Mouse (Mus musculus) heart, postnatal 10 days (tissue): ENCODE results near the gene Gpx3. TPM values are rescaled to one million over a fixed set of nuclear protein-coding genes. Genes with fewer than 3 reads are reported as not detected.
A peak's percentile ranks its signal among the peaks of the same experiment; 100 is the strongest.
"Not testable (repeated sequence)": the region's sequence is repeated elsewhere in the genome, so short reads cannot be mapped to it uniquely, and the experiment has no call there.

Source experiments
- DNase-seq, 2 experiments: peaks; one replicate each; pipeline ENCODE4 v3.0.0; 2021
- intact Hi-C: fragments of 180-260 bp; cut with DNase I; formaldehyde crosslinking; loops from one replicate; pipeline ENCODE4 v1.15.1; 2025
- total RNA-seq, 2 experiments: library from RNA; stranded (reverse); gene quantifications; 2 replicates each; pipeline ENCODE4 v1.2.3; 2021

Gpx3 gene
- total RNA-seq, 2 experiments from 2014 or later, result 102 to 159 TPM

DNA sequence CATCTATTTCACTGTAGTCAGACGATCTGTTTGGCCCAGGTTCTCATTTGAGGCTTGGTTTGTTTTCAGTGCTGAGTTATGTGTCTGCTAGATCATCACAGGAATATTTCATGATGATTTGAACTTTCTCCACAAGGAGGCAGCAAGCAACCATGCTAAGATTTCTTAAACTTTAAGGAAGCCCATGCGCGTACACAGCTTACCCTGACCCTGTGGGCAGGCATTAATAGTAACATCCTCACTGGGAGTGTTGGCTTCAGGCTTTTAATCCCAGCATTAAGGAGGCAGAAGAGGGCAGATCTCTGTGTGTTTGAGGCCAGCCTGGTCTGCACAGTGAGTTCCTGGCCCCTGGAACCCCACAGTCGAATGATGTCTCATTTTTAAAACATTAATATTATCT, 22.8 kb upstream of the Gpx3 start:
- peak; percentile 86 to 88 for DNase-seq
- intact Hi-C loops, result loop anchor here (1.0 to 5.0 kb wide), 3 partner anchors 48 to 153 kb away; partner anchors contain the start of gene Anxa6

DNA sequence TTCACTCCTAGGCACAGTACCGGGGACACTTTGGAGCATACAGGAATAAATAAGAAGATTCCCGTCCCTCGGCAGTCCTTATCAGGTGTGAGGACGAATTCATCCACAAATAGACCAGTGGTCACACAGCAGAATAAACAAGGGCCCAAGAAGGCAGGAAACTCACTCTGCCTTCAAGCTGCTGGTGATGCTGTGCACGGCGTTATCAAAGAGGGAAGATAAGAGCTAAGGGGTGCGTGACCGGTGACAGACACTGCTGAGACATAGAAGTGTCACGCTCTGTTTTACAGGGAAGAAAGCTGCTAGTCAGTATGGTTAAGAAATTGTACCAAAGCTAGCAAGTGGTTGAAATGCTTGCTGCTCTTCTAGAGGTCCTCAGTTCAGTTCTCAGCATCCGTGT, 22.3 kb upstream of the Gpx3 start:
- no peak for DNase-seq
- intact Hi-C loops, result loop anchor here (1.0 to 10.0 kb wide), 5 partner anchors 47 to 275 kb away; partner anchors contain the start of genes Anxa6 and Slc36a3

DNA sequence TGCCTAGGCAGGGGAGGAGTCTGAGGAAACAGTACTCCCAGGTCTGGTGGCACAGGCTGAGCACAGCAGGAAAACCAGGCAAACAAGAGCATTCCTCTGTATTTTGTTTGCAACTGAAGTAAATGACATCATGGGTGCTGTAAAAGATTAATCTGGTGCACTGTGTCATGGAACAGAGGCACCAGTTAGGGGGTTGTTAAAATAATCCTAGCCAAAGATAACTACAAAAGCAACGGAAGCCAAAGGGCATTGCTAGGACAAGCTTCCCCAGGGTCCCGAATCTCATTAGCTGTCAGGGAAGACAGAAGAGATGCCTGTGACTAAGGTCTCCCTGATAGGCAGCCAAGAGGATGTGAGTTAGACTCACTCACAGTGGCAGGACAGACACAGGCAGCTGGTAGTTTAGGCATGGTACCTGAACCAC, 21.2 kb upstream of the Gpx3 start:
- peak in 1 of 2 experiments; percentile 50 for DNase-seq
- intact Hi-C loops, result loop anchor here (5.0 to 10.0 kb wide), 2 partner anchors 206 to 274 kb away; partner anchors contain the start of gene Slc36a3

DNA sequence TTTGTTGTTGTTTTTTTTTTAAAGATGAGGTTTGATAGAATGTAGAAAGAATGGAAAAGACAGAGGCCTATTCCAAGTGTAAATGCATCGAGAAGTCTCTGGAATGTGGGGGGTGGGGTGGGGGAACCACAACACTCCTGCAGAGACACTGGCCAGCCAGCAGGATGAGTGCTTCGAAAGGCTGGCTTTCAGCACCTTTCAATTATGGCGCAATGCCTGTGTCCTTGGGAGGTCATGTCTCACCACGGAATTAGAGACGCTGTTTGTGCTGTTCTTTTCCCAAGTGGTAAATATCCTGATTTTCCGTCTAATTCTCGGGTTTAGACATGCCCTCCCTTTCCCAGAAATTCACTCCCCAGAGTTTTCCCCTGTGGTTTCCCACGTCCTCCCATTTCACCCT, 19.6 kb upstream of the Gpx3 start:
- peak; percentile 82 to 83 for DNase-seq
- intact Hi-C loops, result loop anchor here (5.0 to 10.0 kb wide), 2 partner anchors 205 to 272 kb away; partner anchors contain the start of gene Slc36a3

DNA sequence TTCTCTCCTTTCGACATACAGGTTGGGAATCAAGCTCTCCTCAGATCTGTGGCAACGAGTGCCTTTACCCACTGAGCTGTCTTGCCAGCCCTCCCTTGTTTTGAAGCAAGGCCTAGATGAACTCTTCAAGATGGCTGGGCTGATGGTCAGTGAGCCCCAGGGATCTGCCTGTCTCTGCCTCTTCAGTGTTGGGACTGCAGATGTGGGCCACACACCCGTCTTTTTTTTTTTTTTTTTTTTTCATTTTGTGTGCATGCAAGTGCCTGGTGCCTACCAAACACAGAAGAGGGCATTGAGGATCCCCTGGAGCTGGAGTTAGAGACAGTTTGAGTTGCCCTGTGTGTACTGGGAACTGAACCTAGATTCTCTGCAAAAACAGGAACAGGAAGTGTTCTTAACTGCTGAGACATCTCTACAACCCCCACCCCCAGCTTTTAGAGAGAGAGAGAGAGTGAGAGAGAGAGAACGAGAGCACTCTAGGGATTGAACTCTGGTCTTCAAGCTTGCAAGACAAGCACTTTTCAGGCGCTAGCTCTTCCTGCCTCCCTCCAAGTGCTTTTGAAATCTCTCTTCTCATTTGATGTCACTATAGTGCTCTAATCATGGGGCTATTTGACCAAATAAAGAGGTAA, 17.9 kb upstream of the Gpx3 start:
- DNase-seq, result no peak
- intact Hi-C loops, result loop anchor here (5.0 to 10.0 kb wide), 2 partner anchors 203 to 270 kb away; partner anchors contain the start of gene Slc36a3

DNA sequence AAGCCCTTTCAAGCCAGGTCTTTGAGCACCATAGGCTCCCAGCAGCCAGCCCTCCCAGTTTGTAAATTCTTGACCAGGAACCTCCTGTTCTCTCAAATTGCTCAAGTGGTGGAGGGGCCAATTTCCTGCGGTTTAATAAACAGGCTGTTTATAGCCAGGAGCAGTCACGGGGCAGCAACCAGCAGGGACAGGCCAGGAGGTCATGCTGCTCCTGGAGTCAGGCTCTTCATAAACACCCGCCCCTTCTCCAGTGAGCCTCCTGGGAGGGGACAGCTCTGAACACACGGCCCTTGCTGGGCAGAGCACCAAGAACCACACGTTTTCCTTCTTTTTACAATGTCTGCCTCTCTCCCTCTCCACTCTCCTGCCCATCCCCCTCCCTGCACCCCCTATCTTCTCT, 17.3 kb upstream of the Gpx3 start:
- peak; percentile 58 to 66 for DNase-seq
- intact Hi-C loops, result loop anchor here (5.0 to 10.0 kb wide), 2 partner anchors 202 to 270 kb away; partner anchors contain the start of gene Slc36a3

DNA sequence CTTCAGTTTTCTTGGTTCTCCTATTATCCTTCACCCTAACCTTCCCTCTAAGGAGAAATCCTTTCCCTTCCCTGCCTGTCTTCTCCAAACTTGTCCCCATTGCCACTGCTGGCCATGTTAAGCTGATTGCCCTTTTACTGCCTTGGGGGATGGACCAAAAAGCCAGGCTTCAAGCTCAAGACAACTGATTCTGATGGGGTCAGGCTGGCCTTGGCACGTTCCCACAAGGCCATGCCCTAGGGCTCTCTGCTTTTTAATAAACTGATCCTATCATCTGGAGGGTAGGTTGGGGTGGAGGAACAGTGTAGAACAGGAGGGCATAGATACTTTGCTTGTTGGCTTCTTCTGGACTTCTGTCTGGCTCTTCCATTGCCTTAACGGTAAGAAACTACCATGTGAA, 16.8 kb upstream of the Gpx3 start:
- intact Hi-C loops, result loop anchor here (10.0 kb wide), 1 partner anchor 269 kb away; the partner anchor contains the start of gene Slc36a3
- DNase-seq, result no peak

DNA sequence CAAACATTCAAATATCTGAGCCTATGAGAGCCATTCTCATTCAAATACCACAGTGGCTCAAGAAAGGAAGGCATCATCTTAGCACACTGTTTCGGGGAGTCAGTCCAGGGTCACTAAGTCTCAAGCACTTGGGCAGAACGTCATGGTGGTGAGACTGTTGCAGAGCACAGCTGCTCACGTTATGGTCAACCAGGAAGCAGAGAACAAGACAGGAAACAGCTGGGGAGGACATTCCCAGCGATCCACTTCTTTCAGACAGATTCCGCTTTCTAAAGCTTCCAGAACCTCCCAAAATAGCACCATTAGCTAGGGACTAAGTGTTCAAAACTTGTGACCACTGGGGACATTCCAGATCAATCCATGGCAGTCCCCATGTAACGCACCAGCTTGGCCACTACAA, 14.3 kb upstream of the Gpx3 start:
- intact Hi-C loops, result loop anchor here (10.0 kb wide), 1 partner anchor 267 kb away; the partner anchor contains the start of gene Slc36a3
- DNase-seq, result no peak

DNA sequence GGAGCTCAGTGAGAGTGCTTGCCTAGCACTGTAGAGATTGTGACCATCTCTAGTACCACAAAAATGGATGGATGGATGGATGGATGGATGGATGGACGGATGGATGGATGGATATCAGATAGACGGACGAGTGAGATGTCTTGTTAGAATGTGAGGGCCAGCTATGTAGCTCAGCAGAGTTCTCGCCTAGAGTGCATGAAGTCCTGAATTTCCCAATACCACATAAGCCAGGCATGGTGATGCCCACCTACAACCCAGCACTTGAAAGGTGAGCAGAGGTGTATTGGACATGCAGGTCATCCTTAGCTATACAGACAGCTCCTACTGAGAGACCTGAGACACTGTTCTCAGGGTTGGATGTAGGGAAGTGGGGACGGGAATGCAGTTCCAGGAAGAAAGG, 10.9 kb upstream of the Gpx3 start:
- DNase-seq, result no peak
- intact Hi-C loops, result no loop called here

DNA sequence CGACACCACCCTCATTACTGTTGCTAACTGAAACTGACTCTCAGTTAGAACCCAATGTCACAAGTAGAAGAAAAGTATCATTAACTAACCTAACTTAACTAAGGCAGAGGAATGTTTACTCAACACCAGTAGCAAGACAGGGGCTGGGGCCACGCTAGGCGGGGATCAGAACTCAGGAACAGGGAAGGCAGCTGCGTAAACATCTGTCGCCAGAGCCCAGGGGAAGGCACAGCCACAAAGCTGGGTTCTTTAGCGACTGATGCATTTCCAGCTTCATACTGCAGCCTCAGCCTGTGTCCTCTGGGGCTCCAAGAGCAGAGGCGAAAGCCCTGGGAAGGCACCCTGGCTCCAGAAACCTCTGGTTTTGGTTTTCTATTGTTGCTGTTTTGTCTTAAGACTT, 10.2 kb upstream of the Gpx3 start:
- intact Hi-C loops, result no loop called here
- DNase-seq, result no peak

DNA sequence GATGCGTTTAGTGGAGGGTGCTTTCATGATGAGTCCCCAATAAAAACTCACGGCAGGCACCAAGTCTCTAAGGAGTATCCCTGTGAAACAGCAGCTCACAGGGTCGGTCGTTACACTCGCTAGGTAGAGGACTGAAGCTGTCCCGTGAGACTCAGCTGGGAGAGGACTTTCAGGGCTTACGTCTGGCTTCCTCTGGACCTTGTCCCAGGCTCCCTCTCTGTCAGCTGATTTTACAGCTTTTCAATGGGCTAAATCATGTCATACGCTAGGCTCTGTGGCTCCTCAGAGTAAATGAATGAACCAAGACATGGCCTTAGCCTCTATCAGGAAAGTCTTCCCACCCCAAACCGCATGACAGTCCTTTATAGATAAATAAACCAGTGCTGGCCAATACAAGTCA, 7.7 kb upstream of the Gpx3 start:
- no peak for DNase-seq
- intact Hi-C loops, result no loop called here

DNA sequence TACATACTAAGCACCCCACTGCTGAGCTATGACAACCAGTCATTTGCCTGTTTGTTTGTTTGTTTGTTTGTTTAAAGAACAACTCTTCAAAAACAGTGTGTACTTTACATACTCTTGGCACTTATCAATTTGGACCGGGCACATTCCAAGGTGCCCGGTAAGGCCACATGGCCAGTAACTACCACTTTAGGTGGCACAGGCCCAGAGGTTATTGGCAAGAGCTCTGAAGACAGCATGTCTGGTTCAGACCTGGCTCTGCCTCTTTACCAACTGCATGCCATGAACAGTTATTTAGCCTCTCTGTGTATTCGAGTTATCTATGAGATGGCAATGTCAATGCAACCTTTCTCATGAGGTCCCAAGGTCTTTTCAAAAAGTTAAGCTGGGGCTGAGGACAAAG, 5.6 kb upstream of the Gpx3 start:
- intact Hi-C loops, DNase-seq: not testable (repeated sequence)

DNA sequence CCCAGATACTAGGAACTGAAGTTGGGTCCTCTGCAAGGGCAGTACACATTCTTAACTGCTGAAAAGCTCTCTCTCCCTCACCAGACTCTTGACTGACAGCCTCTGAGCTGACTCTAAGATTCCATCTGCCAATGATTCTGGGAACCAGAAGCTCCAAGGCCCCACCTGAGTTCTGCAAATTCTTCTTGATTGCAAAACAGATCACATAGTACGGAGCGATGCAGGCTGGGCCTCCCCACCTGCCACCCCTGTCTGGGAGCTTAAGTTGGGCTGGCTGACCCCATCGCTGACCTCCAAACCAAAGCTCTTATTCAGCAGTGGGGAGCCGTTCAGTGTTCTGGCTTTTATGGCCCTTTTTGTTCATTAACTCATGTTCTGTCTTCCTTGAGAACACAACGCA, 4.8 kb upstream of the Gpx3 start:
- intact Hi-C loops, result no loop called here
- no peak for DNase-seq

DNA sequence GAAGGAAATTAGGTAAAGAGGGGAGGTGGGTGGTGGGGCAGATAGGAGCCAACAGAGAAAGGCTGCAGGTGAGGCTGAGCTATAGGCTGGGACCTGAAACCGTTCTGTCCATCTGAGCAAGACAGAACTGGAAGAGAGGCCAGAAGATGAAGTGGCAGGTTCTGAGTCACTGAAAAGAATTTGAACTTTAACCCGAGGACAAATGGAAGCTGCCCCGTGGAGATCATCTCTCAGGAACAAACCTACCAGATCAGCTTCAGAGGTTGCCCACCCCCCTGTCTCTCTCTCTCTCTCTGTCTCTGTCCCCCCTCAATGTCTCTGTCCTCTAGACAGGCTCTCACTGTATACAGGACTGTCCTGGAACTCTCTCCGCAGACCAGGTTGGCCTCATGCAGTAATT, 2.6 kb upstream of the Gpx3 start:
- intact Hi-C loops, result no loop called here

DNA sequence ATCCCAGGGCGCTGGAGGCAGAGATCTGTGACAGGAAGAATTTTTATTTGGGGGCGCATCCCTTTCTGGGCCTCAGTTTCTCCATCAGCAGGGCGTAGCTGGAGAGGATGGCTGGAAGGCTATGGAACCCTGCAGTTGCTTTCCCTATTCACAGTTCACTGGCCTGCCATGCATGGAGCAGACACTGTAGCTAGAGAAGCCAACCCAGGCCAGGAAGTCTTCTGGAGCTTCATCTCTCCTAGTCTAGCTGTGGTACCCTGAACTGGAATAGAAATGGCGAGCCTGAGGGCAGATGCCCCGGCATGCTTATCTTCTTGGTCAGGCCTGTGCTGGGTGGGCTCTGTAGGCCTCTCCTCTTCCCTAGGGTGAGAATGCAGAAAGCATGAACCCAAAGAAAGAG, 1.1 kb downstream of the Gpx3 start:
- no peak for DNase-seq
- intact Hi-C loops, result no loop called here

More for the DNA sequence above, 2.6 kb upstream of the Gpx3 start:
- no peak for DNase-seq

DNA sequence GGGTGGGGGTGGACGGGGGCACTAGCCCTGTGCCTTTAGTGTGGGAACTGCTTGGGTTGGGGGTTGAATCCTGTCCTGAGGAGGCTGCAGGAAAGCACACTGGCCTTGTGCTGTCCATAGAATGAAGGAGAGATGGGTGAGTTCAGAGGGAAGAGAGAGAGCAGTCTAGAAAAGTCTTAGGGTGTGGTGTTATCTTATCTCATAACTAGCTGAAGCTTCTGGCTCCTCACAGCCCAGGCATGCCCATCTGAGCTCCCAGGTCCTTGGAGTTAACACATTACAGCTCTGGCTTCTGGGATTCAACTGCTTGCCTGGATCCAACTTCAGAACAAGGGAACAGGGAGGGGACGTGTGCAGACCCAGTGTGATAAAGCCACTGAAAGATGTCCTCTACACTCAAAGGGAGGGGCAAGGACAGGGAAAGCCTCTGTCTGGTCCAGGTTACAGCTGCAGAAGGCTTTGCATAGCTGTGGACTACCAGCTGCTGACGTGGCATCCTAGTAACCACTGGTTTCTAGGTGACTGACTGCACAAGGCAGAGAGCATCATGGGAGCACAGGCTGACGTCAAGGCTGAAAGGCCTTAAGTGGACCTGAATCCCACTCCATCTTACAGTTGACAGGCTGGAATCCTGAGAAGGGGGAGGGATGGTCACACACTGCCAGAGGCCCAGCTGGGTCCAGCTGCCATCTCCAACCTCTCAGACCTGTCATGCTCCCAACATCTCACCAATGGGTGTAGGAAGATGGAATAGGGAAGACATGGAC, 1.9 kb downstream of the Gpx3 start:
- intact Hi-C loops, result no loop called here
- DNase-seq, result peak; percentile 78 to 80

DNA sequence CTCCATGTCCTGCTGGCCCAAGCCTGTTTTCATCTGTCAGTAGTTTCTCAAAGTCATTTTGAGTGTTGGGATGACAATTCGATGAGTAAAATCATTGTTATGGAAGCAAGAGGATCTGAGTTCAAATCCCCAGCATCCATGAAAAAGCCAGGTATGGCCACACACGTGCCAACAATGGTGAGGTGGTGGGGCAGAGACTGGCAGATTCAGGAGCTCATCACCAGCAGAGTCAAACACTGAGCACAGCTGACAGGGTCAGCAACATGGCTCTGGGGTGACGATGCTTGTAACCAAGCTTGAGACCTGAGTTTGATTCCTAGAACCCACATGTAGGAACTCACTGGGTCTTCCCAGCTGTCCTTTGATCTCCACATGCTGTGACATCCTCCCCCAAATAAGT, 2.8 kb downstream of the Gpx3 start:
- intact Hi-C loops, result no loop called here
- no peak for DNase-seq

DNA sequence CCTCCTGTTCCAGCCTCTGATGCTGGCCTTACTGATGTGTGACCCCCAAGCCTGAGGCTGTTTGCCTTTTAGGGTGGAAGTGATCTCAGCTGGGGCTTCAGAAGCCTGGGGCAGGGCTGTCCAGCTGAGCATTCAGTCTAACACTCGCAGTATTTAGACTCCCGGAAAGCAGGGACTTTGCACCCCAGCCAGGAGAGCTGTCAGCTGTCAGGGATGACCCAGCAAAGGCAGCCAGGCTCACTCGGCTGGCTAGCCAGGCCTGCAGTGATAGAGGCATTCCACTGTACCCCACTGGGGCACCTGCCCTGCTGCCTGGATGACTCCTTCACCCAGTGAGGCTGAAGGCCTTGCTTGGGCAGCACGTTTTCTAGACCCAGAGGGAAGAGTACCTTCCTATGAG, 3.7 kb downstream of the Gpx3 start:
- DNase-seq, result peak; percentile 58 to 69
- intact Hi-C loops, result no loop called here

DNA sequence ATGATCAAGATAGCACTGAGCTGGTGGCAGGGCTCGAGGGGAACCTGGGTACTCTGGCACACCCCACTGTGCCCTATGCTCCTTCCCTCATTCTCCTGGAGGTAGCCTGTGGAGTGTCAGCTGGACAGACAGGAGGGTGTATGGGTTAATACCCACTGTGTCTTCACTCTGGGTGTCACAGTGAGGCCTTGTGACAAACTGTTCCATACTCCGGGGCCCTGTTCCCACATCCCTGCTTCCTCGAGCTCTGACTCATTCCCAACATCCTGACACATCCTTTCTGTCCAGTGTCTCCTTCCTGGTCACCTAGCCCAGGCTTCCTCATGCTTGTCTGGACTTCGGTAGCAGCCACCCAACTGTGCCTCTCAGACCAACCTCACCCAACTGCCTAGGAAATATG, 4.2 kb downstream of the Gpx3 start:
- DNase-seq, result no peak
- intact Hi-C loops, result no loop called here

DNA sequence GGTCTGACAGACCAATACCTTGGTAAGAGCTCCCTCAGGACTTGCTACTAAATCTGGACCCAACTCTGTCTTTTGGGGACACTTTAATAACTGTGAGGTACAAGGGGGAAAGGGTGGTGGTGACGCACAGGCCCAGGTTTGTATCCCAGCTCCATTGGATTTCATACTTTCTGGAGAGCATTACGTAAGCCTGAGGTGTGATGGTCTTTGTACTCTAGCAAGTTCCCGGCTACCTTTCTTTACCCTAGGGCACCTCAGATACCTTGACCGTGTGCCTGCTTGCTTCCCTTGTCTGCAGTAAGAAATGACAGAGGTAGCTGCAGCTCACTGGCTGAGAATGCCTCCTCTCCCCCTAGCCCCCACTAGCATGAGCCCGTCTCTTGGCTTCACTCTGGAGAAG, 5.0 kb downstream of the Gpx3 start:
- intact Hi-C loops, result no loop called here
- no peak for DNase-seq

DNA sequence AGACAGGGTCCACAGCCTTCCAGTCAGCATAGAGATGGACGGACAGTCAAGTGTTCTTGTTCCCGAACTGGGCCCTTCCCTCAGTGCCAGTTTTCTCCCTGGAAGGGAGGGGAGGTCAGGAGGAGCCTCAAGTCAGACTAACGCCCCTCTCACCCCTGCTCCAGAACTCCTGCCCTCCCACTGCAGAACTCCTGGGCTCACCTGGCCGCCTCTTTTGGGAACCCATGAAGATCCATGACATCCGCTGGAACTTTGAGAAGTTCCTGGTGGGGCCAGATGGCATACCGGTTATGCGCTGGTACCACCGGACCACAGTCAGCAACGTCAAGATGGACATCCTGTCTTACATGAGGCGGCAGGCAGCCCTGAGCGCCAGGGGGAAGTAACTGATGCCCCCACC, 7.0 kb downstream of the Gpx3 start:
- intact Hi-C loops, result no loop called here
- DNase-seq, result no peak
